Mouse (Mus musculus) spleen, embryonic (tissue): ENCODE measurements at regions not wholly inside any gene's neighbourhood (a gene's known extent, or its start where the extent isn't known, plus 50 kb on each side); places are given as distances from the start of the nearest gene placed in this dataset.

ENCODE experiments used
- CTCF ChIA-PET: fragments of 350-600 bp; sonication (Branson Sonifier 250); formaldehyde crosslinking; loops from one replicate; lab custom pipeline; 2022; lab: Charles Lee

DNA sequence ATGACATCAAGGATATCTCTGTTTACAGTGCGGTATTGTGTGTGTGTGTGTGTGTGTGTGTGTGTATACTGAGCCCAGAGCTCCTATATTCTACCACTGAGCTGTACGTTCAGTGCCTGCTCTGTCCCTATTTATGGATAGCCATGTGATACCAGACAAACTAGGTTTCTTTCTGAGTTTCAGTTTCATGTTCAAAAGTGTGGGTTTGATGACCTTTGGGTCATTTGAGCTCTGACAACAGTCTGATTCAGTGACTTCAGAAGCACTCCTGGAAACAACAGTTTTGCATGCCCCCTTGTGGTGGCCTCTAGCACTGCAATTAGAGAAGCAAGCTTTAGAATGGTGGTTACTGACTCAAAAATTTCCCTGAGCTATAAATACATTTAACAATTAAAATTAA is 50.9 kb upstream of the Tent2 start:
- CTCF ChIA-PET, result interaction anchor here (0.6 to 1.7 kb wide), 5 partner anchors 165 to 256 kb away, joined by 3 to 8 read pairs (median 3); no protein-coding TSS in a partner anchor

DNA sequence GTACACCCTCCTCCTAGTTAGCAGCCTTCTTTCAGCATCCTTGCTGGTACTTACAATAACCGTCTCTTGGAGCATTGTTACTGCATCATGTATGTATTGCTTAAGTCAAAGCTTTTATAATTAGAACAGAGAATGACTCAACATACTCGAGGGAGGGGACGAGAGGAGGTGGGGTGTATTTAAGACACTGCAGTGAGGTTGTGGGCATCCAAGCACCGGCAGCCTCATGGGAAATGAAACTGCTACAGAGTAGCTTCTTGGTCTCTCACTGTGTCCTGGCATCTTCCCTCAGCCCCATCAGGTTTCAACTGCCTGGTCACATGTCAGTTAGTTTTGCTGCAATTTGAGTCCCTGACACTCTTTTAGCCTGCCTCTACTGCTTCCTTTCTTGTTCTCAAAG is 50.7 kb upstream of the Homer1 start:
- CTCF ChIA-PET, result no interaction called here
